Mouse (Mus musculus) v-Abl transformed pro-B cells (cell line): Measurements from ENCODE around the gene Elovl5.

Experiments
- in situ Hi-C, 2 experiments: fragments of 400-800 bp; cut with MboI; formaldehyde crosslinking; loops; one replicate each; pipeline ENCODE4 v1.15.1; 2025; ENCODE audit not compliant: unreplicated experiment in 2 of 2

Gene Elovl5

DNA sequence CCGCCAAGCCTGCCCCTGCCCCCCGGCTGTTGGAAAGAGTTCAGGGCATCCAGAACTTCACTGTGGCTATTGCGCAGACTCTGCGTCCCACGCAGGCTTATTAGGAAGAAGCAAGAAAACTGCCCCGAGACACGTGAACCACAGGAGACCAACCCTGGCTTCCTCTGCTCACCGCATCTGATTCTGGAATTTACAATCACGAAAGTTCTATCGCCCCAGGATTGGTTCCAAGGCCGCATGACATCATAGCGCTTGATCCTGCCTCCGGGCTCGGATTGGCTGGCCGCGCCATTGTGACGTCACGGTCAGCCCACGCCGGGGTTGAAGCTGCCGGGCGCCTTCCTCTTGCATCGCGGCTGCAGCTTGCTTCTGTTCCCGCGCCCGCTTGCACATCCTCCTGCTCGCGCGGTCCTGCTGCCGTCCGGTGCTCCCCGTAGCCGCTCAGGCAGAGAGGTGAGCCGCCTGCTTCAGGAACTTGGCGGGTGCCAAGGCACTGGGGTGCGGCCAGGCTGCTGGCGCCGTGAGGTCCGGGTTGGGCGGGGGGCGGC is at the start of gene Elovl5:
Elovl5 (plus strand) TSS at position 291 of the 548 bp plus-strand sequence.
- in situ Hi-C loops, result loop anchor here in 1 of 2 experiments (5.0 to 10.0 kb wide), 2 partner anchors 70 to 188 kb away; partner anchors contain the start of genes Fbxo9 and Ick

DNA sequence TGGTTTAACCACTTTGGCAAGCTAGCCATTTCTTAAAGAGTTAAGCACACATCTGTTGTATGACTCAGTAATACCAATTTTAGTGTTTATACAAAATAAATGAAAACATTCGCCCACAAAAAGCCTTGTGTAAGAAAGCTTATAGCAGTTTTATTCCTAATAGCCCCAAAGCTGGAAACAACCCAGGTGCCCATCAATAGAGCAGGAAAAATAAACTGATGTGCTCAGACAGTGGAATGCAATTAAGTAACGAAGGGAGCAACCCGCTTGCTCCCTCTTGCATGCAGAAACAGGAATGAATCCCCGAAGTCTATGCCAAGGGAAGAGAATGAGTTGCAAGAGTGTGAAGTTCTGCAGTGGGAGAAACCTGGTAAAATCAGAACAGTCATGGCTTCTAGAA is 25.7 kb upstream of the Elovl5 start:
- in situ Hi-C loops, result no loop called here

DNA sequence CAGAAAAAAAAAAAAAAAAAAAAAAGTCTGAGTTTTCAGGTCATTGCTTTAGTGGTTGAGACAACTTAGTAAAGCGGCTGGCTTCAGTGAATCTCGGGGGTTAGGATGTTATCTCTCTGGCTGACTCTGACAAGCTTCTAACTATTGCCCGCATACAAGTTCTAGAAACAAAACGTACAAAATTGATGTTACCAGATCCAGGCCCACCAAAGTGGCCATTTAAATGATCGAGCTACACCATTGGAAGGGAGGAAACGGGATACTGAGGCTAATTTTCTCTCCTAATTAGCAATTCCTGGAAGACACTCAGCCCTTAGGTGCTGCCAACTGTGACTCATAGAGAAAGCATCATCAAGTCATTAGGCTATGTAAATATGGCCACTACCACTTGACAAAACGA is 18.6 kb upstream of the Elovl5 start:
- in situ Hi-C loops, result no loop called here

DNA sequence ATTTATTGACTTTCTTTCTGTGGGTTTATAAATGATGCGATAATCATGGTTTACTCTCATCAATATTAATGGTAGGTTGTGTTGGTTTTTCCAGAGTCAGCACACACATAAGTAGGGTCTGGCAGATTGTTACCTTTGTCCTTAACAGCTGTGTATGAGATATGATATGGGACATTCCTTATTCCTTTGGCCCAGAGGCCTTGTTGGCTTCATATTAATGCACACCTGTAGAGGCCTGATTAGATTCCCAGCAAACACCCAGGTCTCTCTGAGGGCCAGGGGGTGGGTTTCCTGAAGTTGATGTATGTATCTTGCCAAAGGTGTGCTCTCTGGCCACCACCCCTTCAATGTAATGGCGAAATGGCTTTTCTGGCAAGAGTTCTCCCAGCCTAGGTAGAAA is 13.0 kb upstream of the Elovl5 start:
- in situ Hi-C loops, result no loop called here

DNA sequence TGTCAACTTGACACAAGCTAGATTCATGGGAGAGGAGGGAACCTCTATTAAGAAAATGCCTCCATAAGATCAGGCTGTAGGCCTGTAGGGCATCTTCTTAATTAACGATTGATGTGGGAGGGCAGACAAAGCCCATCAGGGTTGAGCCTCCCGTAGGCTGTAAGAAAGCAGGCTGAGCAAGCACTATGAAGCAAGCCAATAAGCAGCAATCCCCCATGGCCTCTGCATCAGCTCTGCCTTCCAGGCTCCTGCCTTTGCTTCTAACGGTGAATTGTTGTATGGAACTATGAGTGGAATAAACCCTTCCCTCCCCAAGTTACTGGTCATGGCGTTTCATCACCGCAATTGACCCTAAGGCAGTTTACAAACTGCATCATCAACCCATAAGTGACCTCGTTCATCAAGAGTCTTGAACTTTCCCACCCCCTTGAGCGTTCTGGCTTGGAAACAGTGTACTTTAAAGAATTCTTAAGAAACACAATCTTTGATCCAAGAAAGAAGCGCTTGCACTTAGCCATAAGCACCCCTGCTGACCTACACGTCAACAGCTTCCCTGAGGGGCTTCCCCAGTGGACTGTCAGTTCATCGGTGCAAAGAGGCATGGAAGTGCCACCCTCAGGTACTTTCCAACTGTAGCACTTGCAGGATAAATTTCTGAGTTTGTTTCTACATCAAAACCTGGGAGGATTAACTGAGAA is 7.4 kb upstream of the Elovl5 start:
- in situ Hi-C loops, result loop anchor here (5.0 to 10.0 kb wide), 4 partner anchors 87 to 195 kb away; partner anchors contain the start of genes Fbxo9 (in 1 of the 2), Gclc (in 1 of the 2) and Ick (in 1 of the 2)

DNA sequence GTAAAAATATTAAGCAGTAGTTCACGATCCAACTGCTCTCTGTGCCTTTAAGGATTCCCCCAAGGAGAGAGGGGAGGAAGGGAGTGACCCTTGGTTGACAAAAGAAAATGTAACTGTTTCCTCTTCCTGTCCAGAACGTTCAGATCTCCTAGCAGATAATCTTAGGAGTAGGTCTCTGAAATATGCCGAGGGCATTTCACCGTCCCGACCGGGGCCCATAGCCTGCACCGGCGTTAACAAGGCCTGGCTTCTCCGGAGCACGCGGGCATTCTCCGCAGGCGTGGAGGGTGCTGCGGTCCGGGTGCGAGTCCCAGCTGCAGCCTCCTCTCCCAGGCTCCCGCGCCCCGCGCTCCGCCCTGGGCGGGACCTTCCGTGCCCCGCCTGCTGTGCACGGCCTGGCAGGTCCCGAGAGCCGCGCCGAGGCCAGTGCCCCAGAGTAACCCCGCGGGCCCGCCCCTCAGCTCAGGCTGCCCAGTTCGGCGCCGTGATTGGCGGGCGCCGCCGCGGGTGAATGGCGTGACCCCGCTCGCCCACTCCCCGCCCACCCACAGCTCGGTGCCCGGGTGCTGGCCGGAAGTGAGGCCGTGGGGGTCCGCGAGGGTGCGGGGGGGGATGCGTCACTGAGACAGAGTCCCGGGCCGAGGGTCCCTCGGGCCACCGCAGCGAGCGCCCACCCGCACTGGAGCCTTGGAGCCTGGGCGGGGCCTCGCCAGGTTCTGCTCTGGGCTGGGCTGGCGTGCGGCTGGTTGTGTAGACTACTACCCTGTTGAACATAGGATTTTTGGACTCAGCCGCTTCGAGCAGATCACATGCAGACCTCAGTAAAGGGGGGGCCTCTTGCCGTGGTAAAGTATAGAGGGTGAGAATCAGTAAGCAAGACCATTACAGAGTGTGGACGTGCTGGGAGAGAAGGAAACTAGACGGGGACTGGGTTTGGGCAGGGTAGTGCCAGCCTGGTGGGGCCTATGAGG is 6.6 kb upstream of the Elovl5 start:
- in situ Hi-C loops, result loop anchor here in 1 of 2 experiments (5.0 to 10.0 kb wide), 2 partner anchors 158 to 194 kb away; partner anchors contain the start of genes Fbxo9, Gclc and Ick

DNA sequence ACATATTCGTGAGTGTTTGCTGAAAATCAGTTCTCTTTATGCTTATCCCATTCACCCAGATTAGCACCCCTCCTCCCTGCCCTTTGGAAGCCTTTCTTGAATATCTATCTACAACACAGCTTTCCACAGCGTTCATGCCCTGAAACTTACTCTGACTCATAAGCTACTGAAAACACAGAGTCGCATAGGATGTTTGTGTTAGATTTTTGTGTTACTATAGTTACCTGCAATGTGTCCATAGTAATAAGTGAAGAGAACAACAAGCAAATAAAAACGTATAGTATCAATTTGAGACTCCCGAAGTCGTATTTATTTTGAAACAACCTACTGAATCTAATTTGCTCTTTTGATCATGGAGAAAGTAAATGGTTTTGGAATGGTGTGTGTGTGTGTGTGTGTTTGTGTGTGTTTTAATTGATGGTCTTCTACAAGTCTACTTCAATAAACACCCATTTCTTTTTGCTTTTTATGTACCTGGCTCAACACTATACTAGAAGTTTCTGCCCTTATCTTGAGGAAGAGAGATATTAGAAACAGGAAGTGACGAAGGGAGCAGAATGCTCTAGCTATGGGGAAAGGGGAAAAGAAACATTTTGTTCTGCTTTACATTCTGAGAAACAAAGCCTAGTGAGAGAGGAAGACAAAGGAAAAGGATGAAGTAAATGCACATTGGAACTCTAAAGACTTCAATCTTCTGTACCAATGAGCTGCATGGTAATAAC is 5.5 kb upstream of the Elovl5 start:
- in situ Hi-C loops, result loop anchor here in 1 of 2 experiments (5.0 to 10.0 kb wide), 2 partner anchors 159 to 193 kb away; partner anchors contain the start of genes Fbxo9, Gclc and Ick

DNA sequence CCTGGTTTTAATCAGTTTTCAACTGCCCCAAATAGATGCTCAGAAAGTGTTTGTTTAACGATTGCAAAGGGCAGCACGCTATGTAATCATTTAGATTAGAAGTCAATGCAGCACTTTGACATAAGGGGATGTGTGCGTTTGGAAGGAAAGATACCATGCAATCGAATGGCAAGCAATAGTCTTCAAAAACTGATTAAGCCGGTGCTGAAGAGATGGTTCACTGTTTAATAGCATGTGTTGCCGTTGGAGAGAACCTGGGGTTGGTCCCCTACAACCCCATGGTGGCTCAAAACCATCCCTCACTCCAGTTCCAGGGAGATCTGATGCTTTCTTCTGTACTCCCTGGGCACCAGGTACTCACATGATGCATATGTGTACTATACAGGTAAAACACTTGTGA is 4.9 kb upstream of the Elovl5 start:
- in situ Hi-C loops, result loop anchor here in 1 of 2 experiments (5.0 to 10.0 kb wide), 2 partner anchors 160 to 193 kb away; partner anchors contain the start of genes Fbxo9, Gclc and Ick

DNA sequence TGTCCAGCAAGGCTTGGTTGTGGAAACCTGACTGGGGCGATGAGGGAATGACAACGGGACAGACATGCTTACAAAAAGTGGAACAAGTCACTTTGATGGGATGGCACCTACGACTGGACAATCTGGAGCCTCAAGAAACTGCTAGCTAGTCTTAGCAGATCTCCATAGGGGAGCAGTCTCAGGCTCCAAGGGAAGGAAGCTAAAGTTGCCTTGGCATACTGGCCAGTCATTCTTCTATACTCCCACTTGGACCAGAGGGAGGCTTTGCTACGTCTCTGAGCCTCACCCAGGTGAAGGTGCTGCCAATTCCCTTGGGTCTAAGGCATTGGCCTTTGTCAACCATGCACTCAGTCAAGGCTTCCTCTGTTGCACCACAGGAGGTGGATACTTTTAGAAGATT is 2.5 kb upstream of the Elovl5 start:
- in situ Hi-C loops, result loop anchor here in 1 of 2 experiments (5.0 to 10.0 kb wide), 3 partner anchors 73 to 190 kb away; partner anchors contain the start of genes Fbxo9, Gclc and Ick

DNA sequence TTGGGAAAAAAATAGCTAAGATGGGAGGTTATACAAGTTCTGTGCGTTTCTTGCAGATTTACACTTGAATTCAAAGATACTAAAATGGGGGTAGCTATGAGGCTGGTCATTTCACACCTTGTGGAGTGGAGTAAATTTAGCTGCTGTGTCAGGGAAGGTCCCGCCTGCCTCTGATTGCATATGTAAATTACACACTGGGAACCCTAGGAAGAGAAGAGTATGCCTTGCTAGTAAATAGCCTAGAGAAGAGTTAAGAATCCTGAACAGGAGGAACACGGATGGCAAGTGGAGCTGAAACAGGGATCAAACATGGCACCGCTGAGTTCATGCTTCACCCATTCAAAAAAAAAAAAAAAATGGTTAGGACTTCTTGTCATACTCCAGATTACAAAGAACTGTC is 1.4 kb upstream of the Elovl5 start:
- in situ Hi-C loops, result loop anchor here in 1 of 2 experiments (5.0 to 10.0 kb wide), 2 partner anchors 72 to 189 kb away; partner anchors contain the start of genes Fbxo9 and Ick

DNA sequence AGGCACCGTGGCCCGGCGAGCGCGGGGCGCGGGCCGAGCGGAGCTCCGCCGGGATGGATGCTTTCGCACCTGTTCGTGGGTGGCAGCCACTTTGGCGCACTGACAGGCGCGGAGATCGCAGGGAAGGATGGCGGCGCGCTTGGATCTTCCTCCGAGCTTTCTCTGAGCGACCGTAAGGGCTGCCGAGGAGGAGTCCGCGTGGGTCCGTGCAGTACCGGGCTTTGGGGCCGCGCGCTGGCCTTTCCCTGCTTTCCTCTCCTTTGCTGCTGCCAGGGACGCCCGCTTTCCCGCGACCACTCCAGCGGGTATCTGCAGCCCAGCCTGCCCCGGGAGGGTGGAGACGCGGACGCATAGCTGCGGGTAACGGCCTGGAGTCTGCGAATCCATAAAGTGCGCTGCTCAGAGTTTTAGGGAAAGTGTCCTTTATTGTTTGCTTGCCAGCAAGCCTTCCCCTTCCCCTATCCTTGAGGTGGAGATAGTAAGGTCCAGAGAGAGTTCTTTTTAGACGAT is 513 bp downstream of the Elovl5 start:
- in situ Hi-C loops, result loop anchor here in 1 of 2 experiments (5.0 to 10.0 kb wide), 2 partner anchors 70 to 187 kb away; partner anchors contain the start of genes Fbxo9 and Ick

DNA sequence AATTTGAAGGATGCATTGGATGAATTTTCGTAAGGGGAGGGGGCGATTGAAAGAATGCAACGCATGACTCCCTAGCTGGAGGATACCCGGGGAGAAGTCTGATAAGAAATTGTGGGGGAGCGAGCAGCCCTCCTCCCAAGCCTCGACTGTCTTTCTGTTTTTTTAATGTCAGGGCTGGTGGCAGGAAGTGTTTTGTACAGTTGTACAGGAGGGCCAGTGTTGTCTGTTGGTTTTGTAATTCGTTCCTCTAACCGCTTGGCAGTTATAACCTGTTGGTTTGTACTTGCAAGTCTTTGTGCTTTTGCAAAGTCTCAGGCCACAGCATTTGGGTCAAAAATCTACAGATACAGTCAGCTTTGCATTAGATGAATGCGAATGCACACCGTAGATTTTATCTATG is 1.0 kb downstream of the Elovl5 start:
- in situ Hi-C loops, result loop anchor here in 1 of 2 experiments (5.0 to 10.0 kb wide), 2 partner anchors 69 to 187 kb away; partner anchors contain the start of genes Fbxo9 and Ick

DNA sequence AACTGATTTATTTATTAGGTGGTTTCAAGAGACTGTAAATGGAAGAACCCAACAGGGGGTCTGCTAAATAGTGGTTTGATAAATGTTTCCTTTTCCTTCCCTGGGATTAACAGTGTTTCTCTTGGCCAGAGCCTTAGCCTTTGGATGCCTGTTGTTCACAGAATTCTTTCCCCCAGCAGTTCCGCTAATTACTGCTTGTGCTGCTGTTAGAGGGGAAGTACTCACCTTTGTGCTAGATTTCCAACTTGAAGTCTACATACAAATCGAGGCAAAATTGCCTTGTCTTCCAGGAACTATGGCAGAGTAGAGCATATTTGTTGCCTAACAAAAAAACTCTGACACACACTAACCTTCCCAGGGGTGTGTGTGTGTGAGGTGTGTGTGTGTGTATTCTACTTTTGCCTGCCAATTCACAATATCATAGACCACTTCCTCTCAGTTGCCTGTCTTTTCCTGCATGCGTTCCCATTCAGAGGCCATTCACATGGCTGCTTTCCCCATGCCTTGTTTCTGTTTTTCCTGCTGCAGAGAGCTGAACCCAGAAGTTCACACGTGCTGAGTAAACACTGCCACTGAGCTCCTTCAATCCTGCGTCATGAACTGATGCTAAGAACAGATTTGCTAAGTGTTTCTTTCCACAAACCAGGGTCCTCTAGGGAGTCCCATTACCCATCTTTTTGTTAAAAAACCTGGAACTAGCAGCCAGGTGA is 2.0 kb downstream of the Elovl5 start:
- in situ Hi-C loops, result loop anchor here in 1 of 2 experiments (5.0 to 10.0 kb wide), 2 partner anchors 68 to 186 kb away; partner anchors contain the start of genes Fbxo9 and Ick

DNA sequence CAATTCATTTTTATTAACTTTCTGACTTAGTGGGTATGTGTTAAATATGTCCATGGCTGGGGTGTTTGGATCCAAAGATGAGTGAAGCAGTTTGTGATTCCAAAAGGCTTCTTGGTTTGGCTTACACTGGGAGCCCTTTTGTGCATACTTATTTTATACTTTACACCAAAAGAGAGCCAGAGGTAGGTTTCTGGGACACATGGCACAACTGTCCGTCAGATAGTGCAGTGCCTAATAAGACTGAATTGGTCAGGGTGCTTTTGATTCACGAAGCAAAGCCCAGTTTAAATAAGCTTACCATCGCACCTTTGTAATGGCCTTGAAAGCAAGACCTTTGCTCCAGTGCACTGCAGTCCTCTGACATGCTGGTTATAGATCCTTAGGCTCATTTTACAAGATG is 3.3 kb downstream of the Elovl5 start:
- in situ Hi-C loops, result no loop called here

DNA sequence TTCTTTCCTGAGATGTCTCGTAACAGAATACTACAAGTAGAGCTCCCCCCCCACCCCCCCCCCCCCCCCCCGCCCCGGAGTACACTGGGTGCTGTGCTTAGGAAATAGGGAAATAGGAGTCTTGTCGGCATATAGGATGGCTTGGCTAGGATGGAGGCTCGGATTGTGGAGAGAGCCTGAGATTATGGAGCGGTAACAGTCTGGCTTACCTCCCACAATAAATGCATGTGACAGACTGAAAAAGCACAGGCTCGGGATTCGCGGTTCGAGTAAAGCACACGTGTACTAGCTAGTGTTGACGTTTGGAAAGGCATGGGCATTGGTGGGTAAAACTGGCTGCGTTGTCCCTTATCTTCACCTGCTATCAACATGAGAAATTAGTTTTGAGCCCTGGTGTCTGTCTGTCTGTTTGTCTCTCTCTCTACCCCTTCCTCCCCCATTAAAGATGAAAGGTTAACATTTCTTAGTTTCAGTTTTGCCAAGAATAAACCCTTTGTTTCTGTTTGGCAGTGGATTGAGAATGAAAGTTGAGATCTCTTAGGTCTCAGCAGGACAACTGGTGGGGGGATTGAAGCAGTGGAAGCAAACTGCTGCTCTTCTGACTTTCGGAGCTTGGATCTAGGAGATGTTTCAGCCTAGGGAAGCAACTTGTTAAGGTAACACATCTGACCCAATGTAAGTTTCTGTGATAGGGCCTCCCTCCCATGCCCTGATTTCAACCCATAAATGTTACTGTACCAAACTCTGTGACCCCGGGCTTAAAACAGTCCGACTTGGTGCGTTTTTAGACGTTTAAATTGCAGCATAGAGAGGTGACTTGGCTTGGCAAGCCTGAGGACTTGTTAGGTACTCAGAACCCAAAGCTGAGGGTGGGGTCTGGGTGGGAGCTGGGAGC is 4.4 kb downstream of the Elovl5 start:
- in situ Hi-C loops, result no loop called here

DNA sequence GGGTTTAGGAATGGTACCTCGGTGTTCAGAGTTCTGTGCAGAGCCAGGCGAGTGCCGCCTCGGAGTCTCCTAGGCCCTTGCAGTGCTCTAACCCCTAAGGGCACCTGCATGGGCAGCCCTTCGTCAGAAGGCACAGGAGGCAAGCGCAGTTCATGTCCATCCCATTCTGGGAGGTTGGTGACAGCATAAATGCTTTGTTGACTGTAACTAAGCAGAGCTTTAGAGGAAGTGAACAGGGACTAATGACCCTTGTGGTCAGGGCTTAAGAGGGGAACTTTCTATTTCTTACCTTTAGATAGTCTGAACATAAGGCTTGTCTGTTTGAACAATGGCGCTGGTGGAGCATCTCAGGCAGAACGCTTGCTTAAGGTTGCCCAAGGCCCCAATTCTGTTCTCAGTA is 6.6 kb downstream of the Elovl5 start:
- in situ Hi-C loops, result no loop called here

DNA sequence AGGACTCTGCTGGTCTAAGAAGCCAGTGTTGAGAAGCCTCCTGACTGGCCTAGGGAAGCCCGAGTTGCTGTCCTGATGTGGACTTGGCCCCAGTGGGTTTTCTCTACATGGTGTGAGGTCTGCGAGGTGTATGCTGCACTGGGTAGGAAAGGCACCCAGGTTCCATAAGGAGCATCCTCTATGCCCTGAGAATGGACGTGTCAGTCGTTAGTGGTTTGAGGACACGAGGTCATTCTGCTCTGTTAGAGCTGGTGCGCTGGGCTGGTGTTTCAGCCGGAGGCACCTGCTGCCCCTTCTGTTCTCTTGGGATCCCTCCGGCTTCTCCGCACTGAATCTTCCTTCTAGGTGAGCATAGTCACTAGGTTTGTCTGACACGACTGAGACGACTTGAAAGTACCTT is 7.0 kb downstream of the Elovl5 start:
- in situ Hi-C loops, result no loop called here

DNA sequence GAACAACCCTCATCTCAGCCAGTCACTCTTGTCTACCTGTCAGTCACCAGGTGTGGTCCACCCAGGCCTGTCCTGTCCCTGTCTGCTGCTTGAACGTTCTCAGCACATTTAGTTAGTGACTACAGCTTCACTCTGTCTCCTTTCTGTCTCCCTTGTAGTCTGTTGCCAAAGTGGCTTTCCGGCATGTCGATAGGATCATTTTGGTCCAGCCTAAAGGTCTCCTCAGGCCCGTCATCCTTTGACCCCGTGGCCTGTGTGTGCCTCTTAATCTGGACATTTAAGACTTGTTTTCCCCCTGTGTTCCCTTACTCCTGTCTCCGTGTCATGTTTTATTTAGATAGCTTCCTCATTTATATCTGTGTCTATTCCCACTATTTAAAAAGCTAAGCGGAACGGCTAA is 9.0 kb downstream of the Elovl5 start:
- in situ Hi-C loops, result loop anchor here (5.0 to 25.0 kb wide), 3 partner anchors 61 to 1861 kb away; partner anchors contain the start of gene Tmem30a (in 1 of the 2)
